Mouse (Mus musculus) bone marrow, adult 2 months (tissue): ENCODE data around the gene Epha7.

Source experiments
- CTCF ChIP-seq: fragments of 200-500 bp; IDR thresholded peaks from 2 replicates; pipeline ENCODE4 v1.5.1; 2011; ENCODE audit warnings: low read length, control low read depth; ENCODE audit not compliant: control insufficient read depth, insufficient read depth
- POLR2A ChIP-seq: fragments of 200-500 bp; IDR thresholded peaks from 2 replicates; pipeline ENCODE4 v1.6.1; 2011; ENCODE audit warnings: low read depth, mild to moderate bottlenecking, control low read depth, low read length, borderline replicate concordance; ENCODE audit not compliant: control insufficient read depth

- TF ChIP-seq CTCF (no peak), POLR2A (no peak; the same call in 1 of the 2 replicates)
Observed at GRCm38 (mm10) chr4:28812691-28813289, at the start of gene Epha7.
